Mouse (Mus musculus): ENCODE measurements around the gene Lmntd1.

GRCm38 (mm10) chr6:145421666-145422065 is 192.5 kb downstream of the Lmntd1 start:
- TF ChIP-seq CTCF (IDR thresholded peaks at IDR 0.05; ENCODE audit: borderline replicate concordance, insufficient read depth, low read length) (no peak), POLR2A (IDR thresholded peaks at IDR 0.05; ENCODE audit: low read depth, low read length) (no peak)

All from embryonic fibroblast, embryonic 13.5 days (primary cell).